Mouse (Mus musculus): Measurements from ENCODE around the gene Mgat5. TPM values are rescaled to one million over a fixed set of nuclear protein-coding genes. Genes with fewer than 3 reads are reported as not detected.

Mgat5 gene
- polyA plus RNA-seq, 2 experiments from 2014 or later = 13.8 to 15.5 TPM

GRCm38 (mm10) chr1:127346596-127347139, 141.9 kb downstream of the Mgat5 start:
- ATAC-seq = no peak

GRCm38 (mm10) chr1:127347878-127348620, 143.2 kb downstream of the Mgat5 start:
- ATAC-seq = no peak

- ATAC-seq = no peak
These were observed 144.0 kb downstream of the Mgat5 start for GRCm38 (mm10) chr1:127348642-127349341.

- no peak for ATAC-seq
These were observed 146.7 kb downstream of the Mgat5 start for GRCm38 (mm10) chr1:127351380-127352057.

- ATAC-seq = no peak
These were observed 147.4 kb downstream of the Mgat5 start for GRCm38 (mm10) chr1:127352131-127352793.

- no peak for ATAC-seq
These were observed 148.6 kb downstream of the Mgat5 start for GRCm38 (mm10) chr1:127353408-127353807.

- no peak for ATAC-seq
These were observed 149.3 kb downstream of the Mgat5 start for GRCm38 (mm10) chr1:127354152-127354551.

- ATAC-seq = no peak
These were observed 150.2 kb downstream of the Mgat5 start for GRCm38 (mm10) chr1:127355034-127355433.

GRCm38 (mm10) chr1:127363638-127364037, 158.8 kb downstream of the Mgat5 start:
- no peak for ATAC-seq

- ATAC-seq = no peak
These were observed 160.9 kb downstream of the Mgat5 start for GRCm38 (mm10) chr1:127365706-127366105.

- ATAC-seq = no peak
These were observed 161.3 kb downstream of the Mgat5 start for GRCm38 (mm10) chr1:127366111-127366510.

- no peak for ATAC-seq
These were observed 163.7 kb downstream of the Mgat5 start for GRCm38 (mm10) chr1:127368513-127368912.

- no peak for ATAC-seq
These were observed 164.7 kb downstream of the Mgat5 start for GRCm38 (mm10) chr1:127369538-127369937.

GRCm38 (mm10) chr1:127372096-127372495, 167.3 kb downstream of the Mgat5 start:
- ATAC-seq = no peak

GRCm38 (mm10) chr1:127373559-127373958, 168.7 kb downstream of the Mgat5 start:
- no peak for ATAC-seq

GRCm38 (mm10) chr1:127374157-127374556, 169.3 kb downstream of the Mgat5 start:
- no peak for ATAC-seq

- ATAC-seq = no peak
These were observed 175.3 kb downstream of the Mgat5 start for GRCm38 (mm10) chr1:127380140-127380539.

- no peak for ATAC-seq
These were observed 176.1 kb downstream of the Mgat5 start for GRCm38 (mm10) chr1:127380749-127381501.

- no peak for ATAC-seq
These were observed 178.3 kb downstream of the Mgat5 start for GRCm38 (mm10) chr1:127383071-127383470.

GRCm38 (mm10) chr1:127387226-127387625, 182.4 kb downstream of the Mgat5 start:
- no peak for ATAC-seq

- no peak for ATAC-seq
These were observed 182.8 kb downstream of the Mgat5 start for GRCm38 (mm10) chr1:127387661-127388060.

GRCm38 (mm10) chr1:127394716-127395115, 189.9 kb downstream of the Mgat5 start:
- no peak for ATAC-seq

All from activated CD4-positive, CD25-positive, alpha-beta regulatory T cell, adult 4 months (primary cell).